Mouse (Mus musculus): Measurements from ENCODE around the gene Prr23a2.
"Not testable (repeated sequence)": the region's sequence is repeated elsewhere in the genome, so short reads cannot be mapped to it uniquely, and the experiment has no call there.

The Prr23a2 gene

GRCm38 (mm10) chr9:98856210-98856609, at the start of gene Prr23a2:
TSS of gene Prr23a2 (plus strand) at chr9:98856494.
- DNase-seq (ENCODE audit: low spot score in 2 of 2), result no peak

- no peak for DNase-seq (ENCODE audit: low spot score in 2 of 2)
Observed at GRCm38 (mm10) chr9:98807631-98808030, 48.7 kb upstream of the Prr23a2 start.

GRCm38 (mm10) chr9:98809526-98809925, 46.8 kb upstream of the Prr23a2 start:
- not testable (repeated sequence) for DNase-seq (ENCODE audit: low spot score in 2 of 2)

- DNase-seq (ENCODE audit: low spot score in 2 of 2), result no peak
Observed at GRCm38 (mm10) chr9:98816066-98816465, 40.2 kb upstream of the Prr23a2 start.

- DNase-seq (ENCODE audit: low spot score in 2 of 2), result no peak
Observed at GRCm38 (mm10) chr9:98817592-98817991, 38.7 kb upstream of the Prr23a2 start.

GRCm38 (mm10) chr9:98818971-98819370, 37.3 kb upstream of the Prr23a2 start:
- DNase-seq (ENCODE audit: low spot score in 2 of 2), result no peak

- DNase-seq (ENCODE audit: low spot score in 2 of 2), result no peak
Observed at GRCm38 (mm10) chr9:98819481-98819880, 36.8 kb upstream of the Prr23a2 start.

GRCm38 (mm10) chr9:98820461-98820860, 35.8 kb upstream of the Prr23a2 start:
- no peak for DNase-seq (ENCODE audit: low spot score in 2 of 2)

- no peak for DNase-seq (ENCODE audit: low spot score in 2 of 2)
Observed at GRCm38 (mm10) chr9:98821067-98821466, 35.2 kb upstream of the Prr23a2 start.

- no peak for DNase-seq (ENCODE audit: low spot score in 2 of 2)
Observed at GRCm38 (mm10) chr9:98823805-98824204, 32.5 kb upstream of the Prr23a2 start.

GRCm38 (mm10) chr9:98829508-98829907, 26.8 kb upstream of the Prr23a2 start:
- DNase-seq (ENCODE audit: low spot score in 2 of 2), result no peak

- DNase-seq (ENCODE audit: low spot score in 2 of 2), result no peak
Observed at GRCm38 (mm10) chr9:98837537-98838074, 18.7 kb upstream of the Prr23a2 start.

- DNase-seq (ENCODE audit: low spot score in 2 of 2), result no peak
Observed at GRCm38 (mm10) chr9:98842117-98842516, 14.2 kb upstream of the Prr23a2 start, which contains the start of gene Prr23a1. TSS of gene Prr23a1 (plus strand) at chr9:98842503.

- DNase-seq (ENCODE audit: low spot score in 2 of 2), result no peak
Observed at GRCm38 (mm10) chr9:98863463-98863862, 7.2 kb downstream of the Prr23a2 start.

GRCm38 (mm10) chr9:98864571-98864970, 8.3 kb downstream of the Prr23a2 start, which contains the start of gene Prr23a3:
TSS of gene Prr23a3 (plus strand) at chr9:98864767.
- DNase-seq (ENCODE audit: low spot score in 2 of 2), result no peak

GRCm38 (mm10) chr9:98901486-98901885, 45.2 kb downstream of the Prr23a2 start:
- no peak for DNase-seq (ENCODE audit: low spot score in 2 of 2)

GRCm38 (mm10) chr9:98902819-98903218, 46.5 kb downstream of the Prr23a2 start, which contains the start of gene 7420426K07Rik:
TSS of gene 7420426K07Rik (plus strand) at chr9:98903119.
- DNase-seq (ENCODE audit: low spot score in 2 of 2), result no peak

All from thymus, postnatal 10 days (tissue).